Mouse (Mus musculus) kidney, adult 18-20 months (tissue): ENCODE measurements around the gene Gnl3l.

Source experiments
- DNase-seq: peaks from one replicate; pipeline ENCODE4 v3.0.0; 2021

Gnl3l gene

GRCm38 (mm10) chrX:151016938-151017877 is at the start of gene Gnl3l:
TSS of gene Gnl3l (minus strand) at chrX:151017322.
- DNase-seq = peak; percentile 88

DNA sequence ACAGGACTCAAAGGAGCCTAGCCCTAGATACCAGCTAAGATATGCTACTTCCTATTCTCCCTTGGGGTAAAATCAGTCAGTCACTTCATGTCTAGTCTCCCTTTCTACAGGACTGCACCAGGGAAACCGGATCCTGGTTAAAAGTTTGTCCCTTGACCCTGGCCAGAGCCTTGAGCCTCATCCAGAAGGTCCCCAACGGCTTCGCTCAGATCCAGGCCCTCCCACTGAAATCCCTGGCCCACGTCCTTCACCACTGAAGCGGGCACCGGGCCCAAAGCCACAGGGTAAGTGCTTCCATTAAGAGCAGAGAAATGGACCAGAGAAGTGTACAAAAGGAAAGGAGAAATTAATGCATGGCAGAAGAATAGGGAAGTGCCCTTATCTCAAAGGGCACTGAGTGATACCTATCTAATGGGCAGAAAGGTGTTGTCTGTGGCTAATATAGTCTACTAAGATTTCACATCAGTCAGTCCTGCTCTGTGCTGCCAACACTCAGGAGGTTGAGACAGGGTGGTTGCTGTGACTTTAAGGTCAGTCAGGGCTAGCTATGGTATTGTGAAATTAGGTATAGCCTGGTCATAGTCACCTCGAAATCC is 49.0 kb upstream of the Gnl3l start:
- no peak for DNase-seq

- no peak for DNase-seq
Measured at GRCm38 (mm10) chrX:151061615-151062299, 44.6 kb upstream of the Gnl3l start.

DNA sequence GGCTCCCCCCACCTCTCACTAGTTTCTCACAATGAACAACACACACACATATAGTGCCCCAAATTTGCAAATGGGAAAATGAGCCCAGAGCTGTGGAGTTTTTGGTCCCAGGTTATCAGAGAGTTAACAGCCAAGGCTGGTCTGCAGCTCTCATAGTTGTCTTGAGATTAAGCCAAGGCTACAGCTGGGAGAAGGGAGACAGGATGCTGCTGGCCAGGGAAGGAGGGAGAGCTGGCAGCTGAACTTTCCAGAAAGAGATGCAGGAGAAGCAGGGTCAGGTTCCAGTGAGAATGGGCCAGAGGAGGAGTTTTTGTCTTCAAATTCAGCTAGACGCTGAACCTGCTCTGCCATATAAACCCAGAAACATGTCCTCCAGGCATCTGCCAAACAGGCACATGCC is 42.2 kb upstream of the Gnl3l start:
- no peak for DNase-seq

GRCm38 (mm10) chrX:151055559-151055958 is 38.4 kb upstream of the Gnl3l start:
- DNase-seq = no peak

GRCm38 (mm10) chrX:151054489-151054888 is 37.4 kb upstream of the Gnl3l start:
- DNase-seq = no peak

GRCm38 (mm10) chrX:151050337-151050736 is 33.2 kb upstream of the Gnl3l start:
- no peak for DNase-seq

DNA sequence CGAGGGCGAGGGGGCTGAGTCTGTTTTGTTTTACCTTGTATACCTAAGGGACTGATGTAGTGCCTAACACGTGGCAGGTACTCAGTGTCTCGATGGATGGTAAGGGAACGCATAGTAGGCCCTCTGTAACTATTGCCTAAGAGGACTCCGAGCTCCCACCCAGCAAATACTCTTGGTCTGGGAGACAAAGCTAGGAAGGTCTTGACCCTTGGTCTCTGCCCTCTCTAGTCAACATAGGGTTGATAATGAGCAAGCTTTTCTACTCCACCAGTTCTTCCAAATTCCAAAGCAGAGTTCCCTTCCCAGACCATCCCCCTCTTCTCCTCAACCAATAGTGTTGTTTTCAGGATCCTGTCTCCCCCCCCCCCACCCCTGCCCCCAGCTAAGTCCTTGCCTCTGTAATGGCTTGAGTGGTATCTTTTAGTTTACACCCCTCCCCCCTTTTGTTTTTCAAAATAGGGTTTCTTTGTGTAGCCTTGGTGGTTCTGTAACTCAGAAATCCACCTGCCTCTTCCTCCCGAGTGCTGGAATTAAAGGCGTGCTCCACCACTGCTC is 32.6 kb upstream of the Gnl3l start:
- DNase-seq = no peak

DNA sequence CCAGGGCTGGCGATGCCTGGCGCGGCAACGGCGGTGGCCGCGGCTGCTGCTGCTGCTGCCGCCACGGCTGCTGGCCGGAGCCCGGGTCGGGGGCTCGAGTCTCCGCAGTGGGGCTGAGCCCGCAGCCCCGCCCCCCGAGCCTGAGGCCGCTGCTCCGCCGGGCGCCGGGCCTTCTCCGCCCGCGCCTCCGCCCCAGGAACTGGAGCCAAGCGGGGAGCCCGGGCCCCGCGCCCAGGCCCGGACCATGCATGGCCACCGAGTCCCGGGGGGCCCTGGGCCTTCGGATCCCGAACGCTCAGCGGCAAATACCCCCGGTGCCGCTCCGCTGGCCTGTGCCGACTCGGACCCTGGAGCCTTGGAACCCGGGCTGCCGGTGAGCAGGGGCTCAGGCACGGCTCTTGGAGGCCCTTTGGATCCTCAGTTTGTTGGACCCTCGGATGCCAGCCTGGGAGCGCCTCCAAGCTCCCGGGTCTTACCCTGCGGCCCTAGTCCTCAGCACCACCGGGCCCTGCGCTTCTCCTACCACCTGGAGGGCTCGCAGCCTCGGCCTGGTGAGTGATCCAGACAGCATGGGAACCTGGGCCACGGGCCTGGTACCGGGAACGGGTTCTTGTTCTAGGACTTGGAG is 30.4 kb upstream of the Gnl3l start:
- peak; percentile 44 for DNase-seq

GRCm38 (mm10) chrX:151046777-151047430 is 29.8 kb upstream of the Gnl3l start:
- peak; percentile 88 for DNase-seq

GRCm38 (mm10) chrX:151046321-151046720 is 29.2 kb upstream of the Gnl3l start:
- no peak for DNase-seq

GRCm38 (mm10) chrX:151045850-151046249 is 28.7 kb upstream of the Gnl3l start, which contains the start of gene Fgd1:
TSS of gene Fgd1 (plus strand) at chrX:151046150.
- DNase-seq = no peak

- no peak for DNase-seq
Measured at GRCm38 (mm10) chrX:151041223-151041622, 24.1 kb upstream of the Gnl3l start.

GRCm38 (mm10) chrX:151031400-151031799 is 14.3 kb upstream of the Gnl3l start:
- no peak for DNase-seq

- no peak for DNase-seq
Measured at GRCm38 (mm10) chrX:151018798-151019197, 1.7 kb upstream of the Gnl3l start.

GRCm38 (mm10) chrX:151017897-151018296 is 775 bp upstream of the Gnl3l start:
- no peak for DNase-seq

- DNase-seq = no peak
Measured at GRCm38 (mm10) chrX:150996775-150997174, 20.3 kb downstream of the Gnl3l start.

- DNase-seq = no peak
Measured at GRCm38 (mm10) chrX:150981621-150982020, 35.5 kb downstream of the Gnl3l start.

DNA sequence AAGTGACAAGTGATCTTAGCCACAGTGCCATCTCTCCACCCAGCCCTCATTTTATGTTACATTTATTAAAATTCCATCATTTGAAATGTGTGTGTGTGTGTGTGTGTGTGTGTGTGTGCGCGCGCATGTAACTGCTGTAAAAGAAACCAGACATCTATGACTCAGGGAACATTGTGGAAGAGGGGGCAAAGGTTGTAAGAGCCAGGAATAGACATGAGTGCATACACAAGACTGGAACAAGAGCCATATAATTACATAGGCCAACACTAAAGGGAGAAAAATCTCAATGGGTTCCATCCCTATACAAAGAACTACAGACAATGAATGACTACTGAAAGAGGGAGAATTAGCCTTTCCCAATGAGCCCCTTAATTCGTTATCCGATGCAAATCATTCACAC is 41.7 kb downstream of the Gnl3l start:
- no peak for DNase-seq

DNA sequence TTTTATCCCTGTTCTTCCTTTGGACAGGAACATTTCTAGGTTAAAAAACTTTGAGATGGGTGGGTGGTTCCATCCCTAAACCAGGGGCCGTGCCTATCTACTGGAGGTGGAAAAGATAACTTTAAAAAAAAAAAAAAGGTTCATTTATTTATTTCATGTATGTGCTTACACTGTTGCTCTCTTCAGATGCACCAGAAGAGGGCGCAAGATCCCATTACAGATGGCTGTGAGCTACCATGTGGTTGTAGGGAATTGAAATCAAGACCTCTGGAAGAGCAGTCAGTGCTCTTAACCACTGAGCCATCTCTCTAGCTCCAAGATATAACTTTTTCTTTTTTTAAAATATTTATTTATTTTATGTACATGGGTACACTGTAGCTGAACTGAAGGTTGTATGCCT is 54.1 kb downstream of the Gnl3l start:
- no peak for DNase-seq

DNA sequence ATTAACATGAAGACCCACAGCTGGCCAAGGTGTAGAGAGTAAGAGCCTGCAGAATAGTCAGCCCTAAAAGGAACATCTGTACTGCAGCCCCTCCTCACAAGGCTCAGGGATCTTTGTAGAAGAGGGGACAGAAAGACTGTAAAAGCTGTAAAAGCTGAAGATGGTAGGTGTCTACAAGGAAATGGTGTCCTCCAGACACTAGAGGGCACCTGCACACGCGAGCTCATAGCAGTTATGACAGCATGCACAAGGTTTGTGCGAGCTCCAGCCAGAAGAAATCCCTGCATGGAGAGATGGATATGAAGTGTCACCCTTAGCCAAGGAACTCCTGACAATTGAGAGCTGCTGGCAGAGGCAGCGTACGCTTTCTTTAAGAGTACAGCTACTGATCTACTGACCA is 56.4 kb downstream of the Gnl3l start:
- no peak for DNase-seq
